Mouse (Mus musculus) lung, embryonic 14.5 days (tissue): Measurements from ENCODE around the gene Tnfrsf8. TPM values are rescaled to one million over a fixed set of nuclear protein-coding genes. Genes with fewer than 3 reads are reported as not detected.
A peak's percentile ranks its signal among the peaks of the same experiment; 100 is the strongest.

Source experiments
- ATAC-seq: fragments of 200-750 bp; cut with Nextera tagmentation; 2 replicates; pipeline ENCODE4 v1.8.0; 2017; ENCODE audit warnings: mild to moderate bottlenecking, moderate TSS enrichment, moderate library complexity; ENCODE audit not compliant: insufficient read depth
- DNase-seq: peaks from one replicate; pipeline ENCODE4 v3.0.0-alpha.2; 2015
- H3K27ac ChIP-seq: fragments of 300-500 bp; sonication (generic); 2 replicates; pipeline ENCODE4 v1.5.1; 2014; ENCODE audit warnings: low read depth, mild to moderate bottlenecking, moderate library complexity
- H3K27me3 ChIP-seq: fragments of 300-500 bp; sonication (generic); 2 replicates; pipeline ENCODE4 v1.6.1; 2014; ENCODE audit warnings: low read length, control low read depth; ENCODE audit not compliant: insufficient read depth
- H3K36me3 ChIP-seq: fragments of 300-500 bp; sonication (generic); 2 replicates; pipeline ENCODE4 v1.6.1; 2014; ENCODE audit warnings: control low read depth; ENCODE audit not compliant: insufficient read depth
- H3K4me1 ChIP-seq: fragments of 300-500 bp; sonication (generic); 2 replicates; pipeline ENCODE4 v1.6.1; 2014; ENCODE audit warnings: antibody characterized with exemption, control low read depth; ENCODE audit not compliant: insufficient read depth
- H3K4me2 ChIP-seq: fragments of 300-500 bp; sonication (generic); 2 replicates; pipeline ENCODE4 v1.6.1; 2014; ENCODE audit warnings: mild to moderate bottlenecking
- H3K4me3 ChIP-seq: fragments of 300-500 bp; sonication (generic); 2 replicates; pipeline ENCODE4 v1.5.1; 2014; ENCODE audit warnings: low read depth, low read length
- H3K9ac ChIP-seq: fragments of 300-500 bp; sonication (generic); 2 replicates; pipeline ENCODE4 v1.6.1; 2014
- H3K9me3 ChIP-seq: fragments of 300-500 bp; sonication (generic); 2 replicates; pipeline ENCODE4 v1.6.1; 2016; ENCODE audit warnings: low read depth, low read length, control low read depth
- CTCF ChIP-seq: IDR thresholded peaks from 2 replicates; pipeline ENCODE4 v1.5.1; 2016; ENCODE audit warnings: antibody characterized with exemption, low read depth
- WGBS: fragments of 180-500 bp; shearing (Covaris S2); extraction: QIAGEN DNeasy Blood & Tissue Kit; methylation state at CpG from one replicate; pipeline ENCODE4 v1.1.7; 2014; 5-methylcytosine and 5-hydroxymethylcytosine counted together
- polyA plus RNA-seq: library from polyadenylated mRNA; unstranded; fragments of >200 nt; fragmentation: Nextera tagmentation; extraction: Ambion mirVana; gene quantifications from 2 replicates; pipeline ENCODE4 v1.2.1, GENCODE M21; 2014

The Tnfrsf8 gene
- polyA plus RNA-seq, 1 experiment from 2014 or later = 0.20 TPM

GRCm38 (mm10) chr4:145245581-145245980, 69.4 kb downstream of the Tnfrsf8 start:
- Histone ChIP-seq H3K4me3 (peak overlapping the region; percentile 44; the same call in 1 of the 2 replicates), H3K27me3 (peaks cover 31% of the 10 kb centered on the region), H3K9me3 (no peaks in the 10 kb centered on the region), H3K9ac (no peak overlapping the region), H3K36me3 (no peaks in the 10 kb centered on the region), H3K27ac (no peak overlapping the region), H3K4me1 (no peaks in the 10 kb centered on the region), H3K4me2 (peak overlapping the region; percentile 75)
- WGBS = 67% methylated on average over 3 of the region's 3 CpGs
- ATAC-seq (no peak), DNase-seq (no peak)
- no peak for TF ChIP-seq CTCF

GRCm38 (mm10) chr4:145244676-145245075, 70.3 kb downstream of the Tnfrsf8 start:
- ATAC-seq (no peak), DNase-seq (no peak)
- 87% methylated on average over 2 of the region's 2 CpGs for WGBS
- Histone ChIP-seq H3K36me3 (no peaks in the 10 kb centered on the region), H3K4me2 (no peak overlapping the region), H3K4me3 (no peak overlapping the region), H3K27ac (no peak overlapping the region), H3K9ac (no peak overlapping the region), H3K27me3 (peaks cover 31% of the 10 kb centered on the region), H3K4me1 (0 out of 2 replicates have a peak, but pooled peaks cover 3% of the 10 kb centered on the region), H3K9me3 (no peaks in the 10 kb centered on the region)
- TF ChIP-seq CTCF = no peak

GRCm38 (mm10) chr4:145242719-145243350, 72.1 kb downstream of the Tnfrsf8 start:
- WGBS = 32% methylated on average over 1 of the region's 1 CpGs
- no peak overlapping the region for H3K4me2 ChIP-seq
- ATAC-seq (no peak), DNase-seq (no peak)
- no peak overlapping the region for H3K9ac ChIP-seq
- no peak overlapping the region for H3K4me3 ChIP-seq
- no peaks in the 10 kb centered on the region for H3K36me3 ChIP-seq
- H3K27me3 ChIP-seq = peaks cover 30% of the 10 kb centered on the region
- H3K9me3 ChIP-seq = no peaks in the 10 kb centered on the region
- peaks cover 10% of the 10 kb centered on the region for H3K4me1 ChIP-seq
- no peak for TF ChIP-seq CTCF
- H3K27ac ChIP-seq = no peak overlapping the region

GRCm38 (mm10) chr4:145240723-145241231, 74.2 kb downstream of the Tnfrsf8 start:
- no peaks in the 10 kb centered on the region for H3K9me3 ChIP-seq
- TF ChIP-seq CTCF = no peak
- ATAC-seq = no peak
- H3K4me1 ChIP-seq = peaks cover 10% of the 10 kb centered on the region
- H3K9ac ChIP-seq = no peak overlapping the region
- no peaks in the 10 kb centered on the region for H3K36me3 ChIP-seq
- H3K27ac ChIP-seq = no peak overlapping the region
- H3K4me3 ChIP-seq = no peak overlapping the region
- H3K4me2 ChIP-seq = no peak overlapping the region
- DNase-seq = peak; percentile 28
- H3K27me3 ChIP-seq = peaks cover 9% of the 10 kb centered on the region; the same call in 1 of the 2 replicates
- 72% methylated on average over 4 of the region's 4 CpGs for WGBS

GRCm38 (mm10) chr4:145239049-145239830, 75.7 kb downstream of the Tnfrsf8 start:
- WGBS = 14% methylated on average over 4 of the region's 4 CpGs
- no peak overlapping the region for H3K4me2 ChIP-seq
- H3K9ac ChIP-seq = no peak overlapping the region
- ATAC-seq (peak; percentile 95), DNase-seq (peak; percentile 87)
- H3K4me3 ChIP-seq = no peak overlapping the region
- H3K36me3 ChIP-seq = no peaks in the 10 kb centered on the region
- no peak for TF ChIP-seq CTCF
- peaks cover 10% of the 10 kb centered on the region for H3K4me1 ChIP-seq
- no peaks in the 10 kb centered on the region for H3K27me3 ChIP-seq
- peak overlapping the region; percentile 75 for H3K27ac ChIP-seq
- no peaks in the 10 kb centered on the region for H3K9me3 ChIP-seq

- Histone ChIP-seq H3K36me3 (no peaks in the 10 kb centered on the region), H3K4me3 (no peak overlapping the region), H3K9ac (no peak overlapping the region), H3K9me3 (no peaks in the 10 kb centered on the region), H3K4me2 (no peak overlapping the region), H3K27me3 (no peaks in the 10 kb centered on the region), H3K27ac (no peak overlapping the region), H3K4me1 (peaks cover 10% of the 10 kb centered on the region)
- DNase-seq (no peak), ATAC-seq (no peak)
- WGBS = 86% methylated on average over 7 of the region's 7 CpGs
- TF ChIP-seq CTCF = no peak
These were observed 78.9 kb downstream of the Tnfrsf8 start for GRCm38 (mm10) chr4:145236027-145236426.
